Comparison of ENCODE assay signal across 19 mouse cellular contexts in the genomic region with DNA sequence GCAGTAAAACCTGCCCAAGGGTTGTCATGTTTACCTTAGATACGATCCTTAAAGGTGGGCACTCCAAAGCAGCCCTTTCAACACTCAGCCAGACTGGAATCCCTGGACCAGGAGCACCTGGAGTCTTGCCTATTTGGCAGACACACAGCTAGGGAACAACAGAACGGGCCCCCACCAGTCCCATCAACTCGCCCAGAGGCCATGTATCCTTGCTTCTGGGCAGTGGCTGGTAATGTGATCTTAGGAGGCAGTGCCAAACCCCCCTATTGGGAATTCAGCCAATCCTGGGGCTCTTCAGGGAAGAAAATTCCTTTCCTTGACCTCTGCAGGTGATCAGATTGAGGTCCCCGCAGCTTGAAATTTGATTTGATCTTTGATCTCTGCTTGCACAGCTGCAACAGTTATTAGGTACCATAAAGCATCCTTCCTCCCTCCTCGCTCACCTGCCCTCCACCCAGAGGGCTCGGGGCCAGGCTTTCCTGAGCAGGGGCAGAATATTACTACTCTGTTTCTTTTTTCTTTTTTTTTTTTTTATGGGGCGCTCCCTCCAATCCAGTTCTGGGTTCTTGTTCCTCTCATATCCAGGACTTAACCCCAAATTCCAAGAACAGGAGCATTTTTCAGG. TPM values are rescaled to one million over a fixed set of nuclear protein-coding genes. Genes with fewer than 3 reads are reported as not detected.
A peak's percentile ranks its signal among the peaks of the same experiment; 100 is the strongest.
DNase-seq lines count a peak whose midpoint lies in the region; ATAC-seq and TF ChIP-seq lines count a peak whose summit lies in the region.
"Had no signal": no experiment of that assay in that cellular context is flagged by ENCODE, and none has a peak within 500 bp of the region (broad histone marks: within the 10 kb centered on the region; RNA-seq: fewer than 3 reads in every experiment).

No protein-coding gene starts in this region.

- H3K4me3 ChIP-seq in forebrain, embryonic 10.5 days: no peak overlapping the region
- H3K4me3 ChIP-seq in forebrain, embryonic 14.5 days (ENCODE audit: low read depth, low read length): no peak overlapping the region
- H3K4me3 ChIP-seq in lung, postnatal 0 days (ENCODE audit: low read depth, low read length): no peak overlapping the region
- H3K4me3 ChIP-seq in thymus, adult 2 months (ENCODE audit: control insufficient read depth, insufficient read depth, low read length): no peak overlapping the region
- H3K4me3 ChIP-seq: gastrocnemius, adult 2 months; heart, embryonic 15.5 days; hindbrain, embryonic 12.5 days; layer of hippocampus, adult 2 months; midbrain, embryonic 15.5 days had no signal

- ATAC-seq in forebrain, embryonic 14.5 days: no peak; the same call in 1 of the 2 replicates
- ATAC-seq in lung, postnatal 0 days: no peak; the same call in 1 of the 2 replicates
- ATAC-seq: midbrain, embryonic 15.5 days; Patski had no signal

- no peak for DNase-seq in forebrain, embryonic 10.5 days (ENCODE audit: extremely low spot score, low spot score)
- no peak for DNase-seq in forebrain, embryonic 14.5 days (ENCODE audit: low spot score)
- peak; percentile 52 for DNase-seq in brain, embryonic 14.5 days (ENCODE audit: low read depth)
- peak; percentile 57 for DNase-seq in forelimb bud, embryonic 11.5 days (ENCODE audit: low read depth, low spot score)
- peak; percentile 23 for DNase-seq in lung, postnatal 0 days (ENCODE audit: low spot score)
- DNase-seq in natural killer cell, adult 2 months (ENCODE audit: low spot score in 2 of 2): no peak
- no peak for DNase-seq in thymus, adult 2 months
- no peak for DNase-seq in kidney, adult 11 months
- DNase-seq: B cell, adult 2 months; gastrocnemius, adult 2 months; heart, adult 18-20 months; kidney, adult 2 months; right cerebral cortex, postnatal 14 days had no signal

- TF ChIP-seq EP300 in lung, postnatal 0 days (IDR thresholded peaks at IDR 0.05): no peak

- H3K4me1 ChIP-seq in forebrain, embryonic 10.5 days: peaks cover 50% of the 10 kb centered on the region
- peaks cover 20% of the 10 kb centered on the region for H3K4me1 ChIP-seq in forebrain, embryonic 14.5 days (ENCODE audit: control insufficient read depth, insufficient read depth, low read length)
- no peaks in the 10 kb centered on the region for H3K4me1 ChIP-seq in lung, postnatal 0 days (ENCODE audit: insufficient read depth, low read depth, low read length)
- no peaks in the 10 kb centered on the region for H3K4me1 ChIP-seq in thymus, adult 2 months (replicated peaks; ENCODE audit: control insufficient read depth, insufficient read depth, low read length)

- no peak overlapping the region for H3K9ac ChIP-seq in forebrain, embryonic 14.5 days (ENCODE audit: low read length)
- no peak overlapping the region for H3K9ac ChIP-seq in lung, postnatal 0 days (replicated peaks; ENCODE audit: low read depth)
- H3K9ac ChIP-seq: heart, embryonic 15.5 days; hindbrain, embryonic 12.5 days; midbrain, embryonic 15.5 days had no signal

- 55% methylated on average over 7 of the region's 7 CpGs for WGBS in forebrain, embryonic 10.5 days
- WGBS in forebrain, embryonic 14.5 days: 51% methylated on average over 7 of the region's 7 CpGs
- 44% methylated on average over 7 of the region's 7 CpGs for WGBS in lung, postnatal 0 days
- 58% methylated on average over 7 of the region's 7 CpGs for WGBS in thymus, adult 2 months

- H3K27ac ChIP-seq in forebrain, embryonic 10.5 days: 0 out of 2 replicates have a peak overlapping the region, but pooled peaks have one; percentile 40
- no peak overlapping the region for H3K27ac ChIP-seq in forebrain, embryonic 14.5 days (ENCODE audit: low read depth, low read length)
- no peak overlapping the region for H3K27ac ChIP-seq in lung, postnatal 0 days (ENCODE audit: low read length)
- no peak overlapping the region for H3K27ac ChIP-seq in thymus, adult 2 months (ENCODE audit: control insufficient read depth, insufficient read depth, low read length)
- H3K27ac ChIP-seq: gastrocnemius, adult 2 months; heart, embryonic 15.5 days; hindbrain, embryonic 12.5 days; layer of hippocampus, adult 2 months; midbrain, embryonic 15.5 days had no signal

- no peaks in the 10 kb centered on the region for H3K36me3 ChIP-seq in forebrain, embryonic 10.5 days (replicated peaks)
- H3K36me3 ChIP-seq in forebrain, embryonic 14.5 days (ENCODE audit: control insufficient read depth, insufficient read depth, low read length): no peaks in the 10 kb centered on the region
- H3K36me3 ChIP-seq in lung, postnatal 0 days (ENCODE audit: insufficient read depth, low read length): no peaks in the 10 kb centered on the region
- no peaks in the 10 kb centered on the region for H3K36me3 ChIP-seq in thymus, adult 2 months (ENCODE audit: control insufficient read depth, insufficient read depth, low read length)
- H3K36me3 ChIP-seq: heart, embryonic 15.5 days; hindbrain, embryonic 12.5 days; midbrain, embryonic 15.5 days had no signal

- H3K27me3 ChIP-seq in forebrain, embryonic 10.5 days (ENCODE audit: poor library complexity, severe bottlenecking): no peaks in the 10 kb centered on the region; the same call in 1 of the 2 replicates
- no peaks in the 10 kb centered on the region for H3K27me3 ChIP-seq in forebrain, embryonic 14.5 days (replicated peaks; ENCODE audit: control insufficient read depth, insufficient read depth, low read length)
- H3K27me3 ChIP-seq in lung, postnatal 0 days (replicated peaks; ENCODE audit: insufficient read depth, low read length): no peaks in the 10 kb centered on the region
- H3K27me3 ChIP-seq in thymus, adult 2 months (ENCODE audit: control insufficient read depth, insufficient read depth, low read length): no peaks in the 10 kb centered on the region
- H3K27me3 ChIP-seq: hindbrain, embryonic 12.5 days; midbrain, embryonic 15.5 days; Patski had no signal

- H3K9me3 ChIP-seq in forebrain, embryonic 10.5 days: no peaks in the 10 kb centered on the region
- no peaks in the 10 kb centered on the region for H3K9me3 ChIP-seq in forebrain, embryonic 14.5 days (replicated peaks; ENCODE audit: control insufficient read depth, low read length)
- no peaks in the 10 kb centered on the region for H3K9me3 ChIP-seq in lung, postnatal 0 days (ENCODE audit: low read length)
- H3K9me3 ChIP-seq: heart, embryonic 15.5 days; hindbrain, embryonic 12.5 days; midbrain, embryonic 15.5 days had no signal

- no peak for TF ChIP-seq CTCF in brain, embryonic 14.5 days (IDR thresholded peaks at IDR 0.05; ENCODE audit: borderline replicate concordance, extremely low read depth, insufficient read depth, insufficient read length)
- no peak for TF ChIP-seq CTCF in lung, postnatal 0 days (IDR thresholded peaks at IDR 0.05)
- TF ChIP-seq CTCF in thymus, adult 2 months (IDR thresholded peaks at IDR 0.05; ENCODE audit: borderline replicate concordance, control insufficient read depth, extremely low read depth, insufficient read depth, low read length, poor library complexity): no peak

- TF ChIP-seq POLR2A in brain, embryonic 14.5 days (IDR thresholded peaks at IDR 0.05; ENCODE audit: borderline replicate concordance, extremely low read depth, insufficient read depth, insufficient read length, poor library complexity, severe bottlenecking): no peak
- TF ChIP-seq POLR2A in thymus, adult 2 months (IDR thresholded peaks at IDR 0.05; ENCODE audit: control insufficient read depth, extremely low read depth, insufficient read depth, low read length, poor library complexity): no peak

- H3K4me2 ChIP-seq in forebrain, embryonic 14.5 days (ENCODE audit: low read length): no peak overlapping the region
- H3K4me2 ChIP-seq in lung, postnatal 0 days (replicated peaks; ENCODE audit: low read depth, low read length): no peak overlapping the region
- H3K4me2 ChIP-seq: heart, embryonic 15.5 days; hindbrain, embryonic 12.5 days; liver, embryonic 11.5 days; midbrain, embryonic 15.5 days had no signal

RNA-seq across cellular contexts. Expression of a gene that starts 53.6 kb away (rescaled TPM):
- polyA plus RNA-seq in forebrain, embryonic 10.5 days (2016; fragmentation: Nextera tagmentation; extraction: Ambion mirVana): 98.1 and 108 TPM in 2 replicates
- polyA plus RNA-seq in forebrain, embryonic 14.5 days (2014; fragmentation: Nextera tagmentation; extraction: Ambion mirVana): 43.6 and 49.4 TPM in 2 replicates
- 24.1 and 33.2 TPM in 2 replicates for polyA plus RNA-seq in brain, embryonic 14.5 days (2012; rRNA removed)
- polyA plus RNA-seq in lung, postnatal 0 days (2015; fragmentation: Nextera tagmentation; extraction: Ambion mirVana): 8.5 and 9.0 TPM in 2 replicates
- 7.1 and 8.5 TPM in 2 replicates for polyA plus RNA-seq in thymus, adult 2 months (2012; rRNA removed)

Comparison
In these comparisons a context has a peak if more than half of its experiments do, and no peak if none do; other contexts are left out.
1. DNase-seq: peak in brain, embryonic 14.5 days (single experiment), forelimb bud, embryonic 11.5 days (single experiment) and lung, postnatal 0 days (single experiment); none in forebrain, embryonic 10.5 days (single experiment), forebrain, embryonic 14.5 days (single experiment), natural killer cell, adult 2 months (0 of 2), thymus, adult 2 months (single experiment) and kidney, adult 11 months (single experiment).